Mouse (Mus musculus) adrenal gland, adult (tissue): ENCODE data around the gene Adra1b.

Experiments
- DNase-seq, 2 experiments: peaks; one replicate each; pipeline ENCODE4 v3.0.0; 2022 to 2023; ENCODE audit warnings: low spot score in 1 of 2; ENCODE audit not compliant: inconsistent age in 2 of 2

Gene Adra1b

DNA sequence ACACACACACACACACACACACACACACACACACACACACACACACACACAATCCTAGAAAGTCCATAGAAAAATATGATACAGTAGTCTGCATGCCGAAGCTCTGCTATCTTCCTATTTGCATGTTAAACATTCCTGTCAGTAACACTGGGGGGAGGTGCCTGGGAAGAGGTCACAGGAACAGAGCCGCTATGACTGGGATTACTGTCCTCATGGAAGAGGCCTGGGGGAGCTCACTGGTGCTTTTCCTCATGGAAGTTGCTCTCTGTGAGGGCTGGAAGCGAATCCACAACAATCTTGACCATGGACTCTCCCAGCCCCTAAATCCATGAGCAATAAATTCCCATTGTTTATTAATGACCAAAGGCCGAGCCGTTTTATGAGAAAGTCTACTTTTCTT lies 77.7 kb downstream of the Adra1b start:
- DNase-seq = no peak

DNA sequence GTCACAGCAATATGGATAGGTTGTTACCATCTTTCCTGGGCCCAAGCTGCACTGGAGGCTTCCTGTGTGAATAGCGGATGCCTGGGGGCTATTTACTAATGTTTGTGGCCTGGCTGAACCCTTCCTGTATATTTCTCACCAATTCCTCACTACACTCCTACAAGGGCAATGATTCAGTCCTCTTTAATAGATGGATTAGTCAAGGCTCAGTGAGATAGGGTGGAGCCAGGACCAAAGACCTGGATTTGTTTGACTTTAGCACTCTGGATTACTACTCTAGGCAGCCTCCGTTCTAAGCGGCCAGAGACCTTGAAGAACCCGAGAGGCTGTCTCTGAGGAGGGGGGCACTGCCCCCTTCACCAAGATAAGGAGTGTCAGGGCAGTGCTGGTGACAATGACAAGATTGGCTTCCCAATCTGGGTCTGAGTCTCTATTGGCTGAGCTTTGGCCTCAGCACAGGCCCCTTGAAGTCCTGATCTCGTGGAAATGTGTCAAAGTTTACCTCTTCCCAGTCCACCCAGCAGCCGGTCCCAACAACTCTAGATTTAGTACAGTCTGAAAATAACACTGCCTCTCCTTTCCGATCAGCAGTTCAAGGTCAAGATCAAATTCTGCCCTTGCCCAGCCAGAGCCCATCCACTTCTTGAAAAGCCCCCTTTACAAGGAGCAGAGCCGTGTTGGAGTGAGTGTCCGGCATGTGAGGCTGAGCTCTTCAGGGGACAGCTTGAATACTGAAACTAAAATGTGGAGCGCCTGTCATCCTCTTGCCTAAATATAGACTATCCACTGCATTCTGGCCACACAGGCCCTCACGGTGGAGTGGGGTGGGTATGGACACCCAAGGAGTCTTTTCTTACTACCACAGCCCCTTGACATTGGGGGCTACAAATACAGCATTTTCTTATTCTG lies 80.2 kb downstream of the Adra1b start:
- peak in 1 of 2 experiments; percentile 26 for DNase-seq

GRCm38 (mm10) chr11:43817368-43817923 lies 83.6 kb downstream of the Adra1b start:
- DNase-seq = no peak

- DNase-seq = no peak
Observed at GRCm38 (mm10) chr11:43812535-43812934, 88.5 kb downstream of the Adra1b start.

GRCm38 (mm10) chr11:43807732-43808131 lies 93.3 kb downstream of the Adra1b start:
- no peak for DNase-seq

- peak in 1 of 2 experiments; percentile 23 for DNase-seq
Observed at GRCm38 (mm10) chr11:43795992-43796391, 105.0 kb downstream of the Adra1b start.

- no peak for DNase-seq
Observed at GRCm38 (mm10) chr11:43790446-43790845, 110.6 kb downstream of the Adra1b start.

DNA sequence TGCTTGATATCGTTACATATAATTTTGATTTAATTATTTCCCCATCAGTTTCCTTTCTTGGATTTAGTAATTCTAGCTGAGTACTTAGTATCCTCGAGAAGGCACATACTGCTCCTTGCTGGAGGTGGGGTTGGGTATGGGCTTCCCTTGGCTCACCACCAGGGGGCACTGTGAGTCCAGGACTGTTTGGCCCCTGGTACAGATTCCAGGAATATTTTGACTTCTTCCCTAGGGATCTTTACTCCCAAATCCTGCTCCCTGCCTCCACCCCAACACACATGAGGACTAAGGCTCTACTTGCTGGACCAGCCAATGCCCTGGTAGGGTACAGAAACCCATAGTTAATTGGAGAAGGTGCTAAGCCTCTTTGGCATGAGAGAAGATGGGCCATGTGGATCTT lies 117.2 kb downstream of the Adra1b start:
- peak; percentile 55 to 89 for DNase-seq

GRCm38 (mm10) chr11:43783106-43783505 lies 117.9 kb downstream of the Adra1b start:
- no peak for DNase-seq

- DNase-seq = no peak
Observed at GRCm38 (mm10) chr11:43779551-43779950, 121.5 kb downstream of the Adra1b start.

- DNase-seq = no peak
Observed at GRCm38 (mm10) chr11:43776324-43776694, 124.7 kb downstream of the Adra1b start.

DNA sequence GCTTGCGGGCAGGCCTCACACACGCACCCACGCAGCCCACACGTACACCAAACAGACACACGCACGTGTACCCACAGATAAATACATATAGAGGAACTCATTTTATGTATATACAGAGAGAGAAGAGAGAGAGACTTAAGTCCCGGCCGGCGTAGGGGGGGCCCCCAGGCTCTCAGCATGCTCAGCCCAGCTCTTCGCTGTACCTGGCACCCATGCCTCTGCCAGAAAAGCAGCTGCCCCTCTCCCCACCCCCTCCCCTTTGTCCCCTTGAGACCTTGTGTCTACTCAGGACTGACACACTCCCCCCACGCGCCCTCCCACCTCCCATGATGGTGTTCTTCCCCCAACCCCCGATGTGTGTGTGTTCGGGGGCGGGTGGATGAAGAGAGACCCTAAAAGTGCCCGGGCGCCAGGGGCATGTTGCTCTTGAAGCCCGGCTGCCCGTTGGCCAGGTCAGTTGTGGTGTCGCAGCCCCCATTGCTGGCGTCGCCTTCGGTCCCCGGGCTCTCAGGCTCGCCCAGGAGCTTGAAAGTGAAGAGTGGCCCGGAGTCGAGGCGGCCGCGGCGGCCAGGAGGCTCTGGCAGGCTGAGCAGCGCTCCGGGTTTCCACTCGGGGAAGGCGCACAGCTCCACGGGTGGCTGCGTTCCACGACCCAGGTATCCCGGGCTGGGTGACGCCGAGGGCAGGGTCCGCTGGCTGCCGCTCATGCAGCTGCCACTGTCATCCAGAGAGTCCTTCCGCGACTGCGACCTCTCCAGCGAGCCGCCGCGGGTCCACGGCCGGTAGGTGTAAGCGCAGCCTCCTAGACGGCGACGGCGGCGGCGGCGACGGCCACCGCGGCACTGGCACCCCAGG lies 125.3 kb downstream of the Adra1b start:
- peak; percentile 13 to 59 for DNase-seq

- no peak for DNase-seq
Observed at GRCm38 (mm10) chr11:43773725-43774124, 127.3 kb downstream of the Adra1b start.

DNA sequence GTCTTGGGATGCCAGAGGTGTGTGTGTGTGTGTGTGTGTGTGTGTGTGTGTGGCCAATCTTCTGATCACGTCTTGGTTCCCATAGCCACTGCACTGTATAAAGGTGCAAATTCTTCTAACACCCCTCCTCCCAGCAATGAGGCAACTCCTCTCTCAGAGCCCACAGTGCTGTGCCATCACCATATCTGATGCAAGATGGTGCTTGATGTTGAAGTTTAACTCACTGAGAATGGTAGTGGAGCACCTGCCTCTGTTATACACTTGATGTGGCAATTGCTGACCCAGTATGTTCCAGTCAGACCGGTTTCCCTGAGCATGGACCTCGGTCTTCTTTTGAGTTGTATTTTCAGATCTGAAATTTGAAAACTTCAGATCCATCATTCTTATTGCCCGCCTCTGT lies 130.9 kb downstream of the Adra1b start:
- no peak for DNase-seq

GRCm38 (mm10) chr11:43767749-43768148 lies 133.3 kb downstream of the Adra1b start:
- no peak for DNase-seq

GRCm38 (mm10) chr11:43766922-43767648 lies 133.9 kb downstream of the Adra1b start:
- DNase-seq = peak; percentile 64 to 89

DNA sequence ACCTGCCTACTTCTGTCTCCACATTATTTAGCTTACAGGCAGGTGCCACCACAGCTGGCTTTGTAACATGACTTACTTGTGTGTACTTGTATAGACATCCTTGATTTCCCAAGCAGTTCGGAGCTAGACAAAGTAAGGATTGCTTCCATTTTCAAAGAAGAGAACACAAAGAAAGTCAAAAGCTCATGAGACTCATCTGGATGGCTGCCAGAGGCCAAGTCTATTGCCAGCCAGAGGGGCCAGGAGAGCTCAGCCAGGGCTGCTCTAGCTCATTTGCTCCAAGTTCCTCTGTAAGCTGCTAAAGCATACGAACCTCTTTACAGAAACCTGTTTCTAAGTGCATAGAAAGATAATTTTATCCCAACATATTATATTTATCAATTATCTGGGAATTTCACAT lies 142.6 kb downstream of the Adra1b start:
- peak in 1 of 2 experiments; percentile 33 for DNase-seq

DNA sequence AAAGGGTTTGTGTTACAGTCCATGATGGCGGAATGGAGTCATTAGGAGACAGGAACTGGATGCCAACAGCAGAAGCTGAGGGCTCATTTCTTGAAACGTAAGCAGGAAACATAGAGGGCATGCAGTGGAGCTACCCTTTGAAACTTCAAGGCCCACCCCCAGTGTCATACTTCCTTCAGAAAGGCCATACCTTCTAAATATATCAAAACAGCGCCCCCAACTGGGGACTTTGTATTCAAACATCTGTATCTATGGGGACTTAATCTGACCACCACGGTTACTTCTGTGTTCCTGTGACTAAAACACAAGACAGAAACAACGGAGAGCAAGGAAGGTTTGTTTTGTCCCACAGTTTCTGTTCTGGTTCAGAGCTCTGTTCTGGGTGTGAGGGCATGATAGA lies 145.6 kb downstream of the Adra1b start:
- no peak for DNase-seq

DNA sequence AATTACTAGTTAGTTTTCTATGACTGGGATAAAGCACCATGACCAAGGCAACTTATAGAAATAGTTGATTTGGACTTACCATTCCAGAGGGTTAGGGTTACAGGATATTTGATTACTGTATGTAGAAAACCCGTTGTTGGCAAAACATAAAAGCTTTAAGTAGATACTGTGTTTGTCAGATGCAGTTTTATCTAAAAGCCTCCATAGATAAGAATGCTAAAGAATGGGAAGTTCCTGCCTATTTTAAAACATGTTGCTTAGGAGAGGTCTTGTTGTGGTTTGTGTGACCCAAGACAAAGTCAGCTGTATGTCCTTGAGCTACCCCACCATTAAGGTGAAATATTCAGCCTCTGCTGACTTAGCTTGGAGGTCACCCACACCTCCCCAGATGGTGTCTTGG lies 146.4 kb downstream of the Adra1b start:
- DNase-seq = no peak

- no peak for DNase-seq
Observed at GRCm38 (mm10) chr11:43751542-43751941, 149.5 kb downstream of the Adra1b start.
